Mouse (Mus musculus): ENCODE results near the gene Olfr734.

DNA sequence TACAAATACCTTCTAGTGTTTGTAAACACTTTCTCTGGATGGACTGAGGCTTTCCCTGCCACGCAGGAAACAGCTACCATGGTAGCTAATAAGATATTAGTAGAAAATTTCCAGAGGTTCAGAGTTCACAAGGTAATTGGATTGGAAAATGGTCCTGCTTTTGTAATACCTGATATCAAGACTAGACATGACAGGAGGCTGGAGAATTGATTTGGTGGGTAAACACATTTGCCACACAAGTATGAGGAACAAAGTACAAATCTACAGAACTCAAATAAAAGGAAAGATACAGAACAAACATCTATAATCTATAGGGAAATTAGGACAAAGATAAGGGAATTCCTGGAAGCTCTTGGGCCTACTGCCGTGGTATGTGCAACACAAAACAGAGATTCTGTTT is 30.2 kb upstream of the Olfr734 start:
- TF ChIP-seq CTCF (IDR thresholded peaks at IDR 0.05; ENCODE audit: low read depth, low read length) (no peak), POLR2A (IDR thresholded peaks at IDR 0.05; ENCODE audit: extremely low read depth, insufficient read depth, low read length) (no peak)
